Mouse (Mus musculus) gastrocnemius, postnatal 36 days (tissue): Measurements from ENCODE around the gene Cfap126. TPM values are rescaled to one million over a fixed set of nuclear protein-coding genes. Genes with fewer than 3 reads are reported as not detected.

ENCODE experiments used
- DNase-seq, 2 experiments: peaks; one replicate each; pipeline ENCODE4 v3.0.0; 2022
- intact Hi-C: fragments of 180-260 bp; cut with DNase I; formaldehyde crosslinking; loops from one replicate; pipeline ENCODE4 v1.15.1; 2025
- total RNA-seq, 2 experiments: library from RNA; stranded (reverse); gene quantifications; 2 replicates each; pipeline ENCODE4 v1.2.3; 2021

Gene Cfap126
- total RNA-seq, 2 experiments from 2014 or later: 0.54 to 0.91 TPM

GRCm38 (mm10) chr1:171089891-171090290, 23.8 kb upstream of the Cfap126 start:
- intact Hi-C loops: no loop called here
- no peak for DNase-seq

GRCm38 (mm10) chr1:171090761-171091160, 23.0 kb upstream of the Cfap126 start:
- no peak for DNase-seq
- intact Hi-C loops: no loop called here

- no peak for DNase-seq
- intact Hi-C loops: no loop called here
These were observed 19.3 kb upstream of the Cfap126 start for GRCm38 (mm10) chr1:171094424-171094823.

- intact Hi-C loops: no loop called here
- no peak for DNase-seq
These were observed 17.4 kb upstream of the Cfap126 start for GRCm38 (mm10) chr1:171096110-171096964.

- no peak for DNase-seq
- intact Hi-C loops: no loop called here
These were observed 16.6 kb upstream of the Cfap126 start for GRCm38 (mm10) chr1:171097136-171097535.

GRCm38 (mm10) chr1:171097612-171098011, 16.1 kb upstream of the Cfap126 start:
- no peak for DNase-seq
- intact Hi-C loops: no loop called here

GRCm38 (mm10) chr1:171101033-171101432, 12.7 kb upstream of the Cfap126 start:
- DNase-seq: no peak
- intact Hi-C loops: no loop called here

- DNase-seq: peak; percentile 81 to 89
- intact Hi-C loops: loop anchor here (2.0 kb wide), 1 partner anchor 63 kb away; no protein-coding TSS in a partner anchor
These were observed 11.8 kb upstream of the Cfap126 start for GRCm38 (mm10) chr1:171101733-171102546.

- peak; percentile 77 to 81 for DNase-seq
- intact Hi-C loops: loop anchor here (2.0 kb wide), 1 partner anchor 64 kb away; no protein-coding TSS in a partner anchor
These were observed 11.1 kb upstream of the Cfap126 start for GRCm38 (mm10) chr1:171102547-171103177.

- DNase-seq: no peak
- intact Hi-C loops: loop anchor here (2.0 kb wide), 1 partner anchor 65 kb away; no protein-coding TSS in a partner anchor
These were observed 10.4 kb upstream of the Cfap126 start for GRCm38 (mm10) chr1:171103179-171103840.

- intact Hi-C loops: no loop called here
- DNase-seq: no peak
These were observed 8.5 kb upstream of the Cfap126 start for GRCm38 (mm10) chr1:171105226-171105625.

GRCm38 (mm10) chr1:171109620-171110019, 4.1 kb upstream of the Cfap126 start:
- DNase-seq: no peak
- intact Hi-C loops: loop anchor here (2.0 to 10.0 kb wide), 2 partner anchors 113 to 175 kb away; partner anchors contain the start of genes Ppox, Tomm40l and Usp21

- no peak for DNase-seq
- intact Hi-C loops: loop anchor here (2.0 to 10.0 kb wide), 2 partner anchors 112 to 174 kb away; partner anchors contain the start of genes Ppox, Tomm40l and Usp21
These were observed 3.1 kb upstream of the Cfap126 start for GRCm38 (mm10) chr1:171110659-171111019.

- intact Hi-C loops: loop anchor here (2.0 to 10.0 kb wide), 2 partner anchors 112 to 174 kb away; partner anchors contain the start of genes Ppox, Tomm40l and Usp21
These were observed 2.5 kb upstream of the Cfap126 start for GRCm38 (mm10) chr1:171111020-171111780.

GRCm38 (mm10) chr1:171111781-171112575, 1.7 kb upstream of the Cfap126 start:
- intact Hi-C loops: loop anchor here (2.0 to 10.0 kb wide), 2 partner anchors 111 to 173 kb away; partner anchors contain the start of genes Ppox, Tomm40l and Usp21

More at GRCm38 (mm10) chr1:171111020-171111780, 2.5 kb upstream of the Cfap126 start:
- peak; percentile 89 to 94 for DNase-seq

GRCm38 (mm10) chr1:171112986-171113385, 732 bp upstream of the Cfap126 start:
- intact Hi-C loops: loop anchor here (10.0 kb wide), 1 partner anchor 172 kb away; the partner anchor contains the start of genes Ppox and Usp21
- no peak for DNase-seq

More at GRCm38 (mm10) chr1:171111781-171112575, 1.7 kb upstream of the Cfap126 start:
- peak; percentile 34 to 35 for DNase-seq

GRCm38 (mm10) chr1:171116280-171116679, 2.6 kb downstream of the Cfap126 start:
- no peak for DNase-seq
- intact Hi-C loops: loop anchor here (5.0 to 10.0 kb wide), 2 partner anchors 141 to 169 kb away; partner anchors contain the start of genes Ppox and Usp21

GRCm38 (mm10) chr1:171118269-171118684, 4.6 kb downstream of the Cfap126 start:
- intact Hi-C loops: loop anchor here (2.0 to 10.0 kb wide), 3 partner anchors 103 to 167 kb away; partner anchors contain the start of genes Ppox and Usp21

More at GRCm38 (mm10) chr1:171118269-171118684, 4.6 kb downstream of the Cfap126 start:
- peak in 1 of 2 experiments; percentile 27 for DNase-seq
